ENCODE assay signal across 8 mouse cellular contexts in genomic region chr4:138447387-138447786, GRCm38 (mm10). TPM values are rescaled to one million over a fixed set of nuclear protein-coding genes. Genes with fewer than 3 reads are reported as not detected.
A peak's percentile ranks its signal among the peaks of the same experiment; 100 is the strongest.
DNase-seq lines count a peak whose midpoint lies in the region; ATAC-seq and TF ChIP-seq lines count a peak whose summit lies in the region.

No protein-coding gene starts in this region.

- peak; percentile 46; the same call in 1 of the 2 replicates for ATAC-seq in embryonic facial prominence, embryonic 11.5 days (replicated peaks; ENCODE audit: insufficient number of reproducible peaks, low FRiP score, low TSS enrichment, low read depth)
- peak; percentile 84 for ATAC-seq in midbrain, embryonic 14.5 days (ENCODE audit: low FRiP score, low TSS enrichment)

- H3K27ac ChIP-seq in embryonic facial prominence, embryonic 11.5 days (replicated peaks; ENCODE audit: low read depth, low read length) = no peak overlapping the region
- no peak overlapping the region for H3K27ac ChIP-seq in kidney, adult 2 months (ENCODE audit: insufficient read depth, low read depth, low read length)
- no peak overlapping the region for H3K27ac ChIP-seq in limb, embryonic 10.5 days
- H3K27ac ChIP-seq in midbrain, embryonic 14.5 days (replicated peaks; ENCODE audit: low read depth, low read length) = peak overlapping the region; percentile 84
- H3K27ac ChIP-seq in small intestine, adult 2 months (ENCODE audit: insufficient read depth, low read depth, low read length) = no peak overlapping the region

- 0 out of 2 replicates have a peak, but pooled peaks cover 7% of the 10 kb centered on the region for H3K27me3 ChIP-seq in embryonic facial prominence, embryonic 11.5 days (ENCODE audit: control insufficient read depth, insufficient read depth, low read length)
- H3K27me3 ChIP-seq in kidney, adult 2 months (replicated peaks; ENCODE audit: control insufficient read depth, insufficient read depth, low read length) = no peaks in the 10 kb centered on the region
- peaks cover 82% of the 10 kb centered on the region for H3K27me3 ChIP-seq in limb, embryonic 10.5 days (ENCODE audit: low read depth, poor library complexity, severe bottlenecking)
- H3K27me3 ChIP-seq in midbrain, embryonic 14.5 days (ENCODE audit: control insufficient read depth, insufficient read depth, low read length) = no peaks in the 10 kb centered on the region
- no peaks in the 10 kb centered on the region for H3K27me3 ChIP-seq in small intestine, adult 2 months (ENCODE audit: control insufficient read depth, insufficient read depth, low read length)

- TF ChIP-seq CTCF in kidney, adult 2 months (conservative IDR thresholded peaks at IDR 0.05; ENCODE audit: insufficient read depth, insufficient read length, low read depth, low read length) = peak; percentile 94
- TF ChIP-seq CTCF in small intestine, adult 2 months (IDR thresholded peaks at IDR 0.05; ENCODE audit: extremely low read depth, insufficient read length, insufficient replicate concordance, low read depth, low read length) = peak; percentile 96; the same call in 1 of the 2 replicates

- H3K4me3 ChIP-seq in embryonic facial prominence, embryonic 11.5 days (ENCODE audit: low read depth, low read length) = no peak overlapping the region
- H3K4me3 ChIP-seq in kidney, adult 2 months (ENCODE audit: insufficient read depth, low read depth, low read length) = no peak overlapping the region
- H3K4me3 ChIP-seq in limb, embryonic 10.5 days = no peak overlapping the region
- H3K4me3 ChIP-seq in midbrain, embryonic 14.5 days (replicated peaks; ENCODE audit: low read depth, low read length) = no peak overlapping the region
- H3K4me3 ChIP-seq in small intestine, adult 2 months (ENCODE audit: low read depth, low read length) = no peak overlapping the region

- 3% methylated on average over 8 of the region's 8 CpGs for WGBS in embryonic facial prominence, embryonic 11.5 days
- 2% methylated on average over 8 of the region's 8 CpGs for WGBS in kidney, adult 2 months
- 1% methylated on average over 8 of the region's 8 CpGs for WGBS in limb, embryonic 10.5 days
- WGBS in midbrain, embryonic 14.5 days = 0% methylated on average over 8 of the region's 8 CpGs
- 2% methylated on average over 8 of the region's 8 CpGs for WGBS in small intestine, adult 2 months

- H3K9me3 ChIP-seq in embryonic facial prominence, embryonic 11.5 days (replicated peaks; ENCODE audit: control insufficient read depth, low read length) = no peaks in the 10 kb centered on the region
- H3K9me3 ChIP-seq in limb, embryonic 10.5 days (replicated peaks) = no peaks in the 10 kb centered on the region
- H3K9me3 ChIP-seq in midbrain, embryonic 14.5 days (ENCODE audit: control insufficient read depth, low read length) = no peaks in the 10 kb centered on the region

- TF ChIP-seq POLR2A in kidney, adult 2 months (IDR thresholded peaks at IDR 0.05; ENCODE audit: low read depth, low read length) = no peak
- no peak for TF ChIP-seq POLR2A in small intestine, adult 2 months (IDR thresholded peaks at IDR 0.05; ENCODE audit: low read depth, low read length)

- peak; percentile 51 for DNase-seq in 3134 (ENCODE audit: extremely low read depth, insufficient read length, low spot score)
- peak; percentile 90 for DNase-seq in adrenal gland, postnatal 25 days
- DNase-seq in embryonic facial prominence, embryonic 11.5 days (ENCODE audit: low spot score) = peak; percentile 94
- DNase-seq in heart, adult 18-20 months = peak; percentile 84 to 96
- DNase-seq in kidney, adult 2 months = peak; percentile 93
- DNase-seq in limb, embryonic 10.5 days (ENCODE audit: low spot score) = peak; percentile 96
- DNase-seq in midbrain, embryonic 14.5 days = peak; percentile 98

- no peaks in the 10 kb centered on the region for H3K36me3 ChIP-seq in embryonic facial prominence, embryonic 11.5 days (replicated peaks; ENCODE audit: control insufficient read depth, insufficient read depth, low read depth, low read length)
- H3K36me3 ChIP-seq in kidney, adult 2 months (ENCODE audit: control insufficient read depth, insufficient read depth, low read length) = no peaks in the 10 kb centered on the region
- peaks cover 2% of the 10 kb centered on the region; the same call in 1 of the 2 replicates for H3K36me3 ChIP-seq in limb, embryonic 10.5 days
- H3K36me3 ChIP-seq in midbrain, embryonic 14.5 days (ENCODE audit: control insufficient read depth, insufficient read depth, low read length) = peaks cover 1% of the 10 kb centered on the region; the same call in 1 of the 2 replicates
- H3K36me3 ChIP-seq in small intestine, adult 2 months (ENCODE audit: control insufficient read depth, insufficient read depth, low read length) = no peaks in the 10 kb centered on the region; the same call in 1 of the 2 replicates

- 0 out of 2 replicates have a peak overlapping the region, but pooled peaks have one; percentile 22 for H3K9ac ChIP-seq in embryonic facial prominence, embryonic 11.5 days (replicated peaks; ENCODE audit: low read length)
- 0 out of 2 replicates have a peak overlapping the region, but pooled peaks have one; percentile 17 for H3K9ac ChIP-seq in midbrain, embryonic 14.5 days (replicated peaks; ENCODE audit: low read length)

- no peaks in the 10 kb centered on the region for H3K4me1 ChIP-seq in embryonic facial prominence, embryonic 11.5 days (ENCODE audit: control insufficient read depth, insufficient read depth, low read length)
- no peaks in the 10 kb centered on the region for H3K4me1 ChIP-seq in kidney, adult 2 months (ENCODE audit: control insufficient read depth, insufficient read depth, low read length)
- peaks cover 17% of the 10 kb centered on the region for H3K4me1 ChIP-seq in limb, embryonic 10.5 days
- peaks cover 19% of the 10 kb centered on the region for H3K4me1 ChIP-seq in midbrain, embryonic 14.5 days (ENCODE audit: control insufficient read depth, insufficient read depth, low read length)
- H3K4me1 ChIP-seq in small intestine, adult 2 months (ENCODE audit: control insufficient read depth, insufficient read depth, insufficient read length, low read length) = no peaks in the 10 kb centered on the region

- no peak overlapping the region for H3K4me2 ChIP-seq in embryonic facial prominence, embryonic 11.5 days (ENCODE audit: low read depth, low read length)
- peak overlapping the region; percentile 35 for H3K4me2 ChIP-seq in midbrain, embryonic 14.5 days (ENCODE audit: low read length)

RNA-seq across cellular contexts. Expression of gene Camk2n1, which starts 6.7 kb away (rescaled TPM):
- total RNA-seq in adrenal gland, postnatal 25 days (2021) = 24.8 and 26.3 TPM in 2 replicates
- 2.4 and 2.7 TPM in 2 replicates for polyA plus RNA-seq in embryonic facial prominence, embryonic 11.5 days (2014; fragmentation: Nextera tagmentation; extraction: Ambion mirVana)
- total RNA-seq in heart, adult 18-20 months (2021) = 10 to 100 TPM; 12.3 to 12.6 TPM
- 39.6 and 40.1 TPM in 2 replicates for polyA plus RNA-seq in kidney, adult 2 months (2012; rRNA removed)
- polyA plus RNA-seq in limb, embryonic 10.5 days (2016; fragmentation: Nextera tagmentation; extraction: Ambion mirVana) = 0.55 and 0.60 TPM in 2 replicates
- 15.4 and 20.5 TPM in 2 replicates for polyA plus RNA-seq in midbrain, embryonic 14.5 days (2014; fragmentation: Nextera tagmentation; extraction: Ambion mirVana)
- 38.7 and 93.9 TPM in 2 replicates for polyA plus RNA-seq in small intestine, adult 2 months (2012; rRNA removed)

RNA-seq across cellular contexts. Expression of gene Mul1, which starts 12.9 kb away (rescaled TPM):
- 26.7 and 50.4 TPM in 2 replicates for total RNA-seq in adrenal gland, postnatal 25 days (2021)
- 15.4 and 18.0 TPM in 2 replicates for polyA plus RNA-seq in embryonic facial prominence, embryonic 11.5 days (2014; fragmentation: Nextera tagmentation; extraction: Ambion mirVana)
- 10 to 100 TPM; 76.1 to 88.4 TPM for total RNA-seq in heart, adult 18-20 months (2021)
- polyA plus RNA-seq in kidney, adult 2 months (2012; rRNA removed) = 31.3 and 31.8 TPM in 2 replicates
- 20.7 and 21.9 TPM in 2 replicates for polyA plus RNA-seq in limb, embryonic 10.5 days (2016; fragmentation: Nextera tagmentation; extraction: Ambion mirVana)
- polyA plus RNA-seq in midbrain, embryonic 14.5 days (2014; fragmentation: Nextera tagmentation; extraction: Ambion mirVana) = 22.8 and 23.8 TPM in 2 replicates
- polyA plus RNA-seq in small intestine, adult 2 months (2012; rRNA removed) = 21.1 and 29.5 TPM in 2 replicates

RNA-seq across cellular contexts. Expression of gene Fam43b, which starts 51.1 kb away (rescaled TPM):
- total RNA-seq in adrenal gland, postnatal 25 days (2021) = 2.9 and 3.1 TPM in 2 replicates
- 0.39 TPM in 1 of 2 replicates, not detected in the other for polyA plus RNA-seq in embryonic facial prominence, embryonic 11.5 days (2014; fragmentation: Nextera tagmentation; extraction: Ambion mirVana)
- total RNA-seq in heart, adult 18-20 months (2021) = not detected
- not detected in 2 replicates for polyA plus RNA-seq in kidney, adult 2 months (2012; rRNA removed)
- not detected in 2 replicates for polyA plus RNA-seq in limb, embryonic 10.5 days (2016; fragmentation: Nextera tagmentation; extraction: Ambion mirVana)
- 5.4 and 6.7 TPM in 2 replicates for polyA plus RNA-seq in midbrain, embryonic 14.5 days (2014; fragmentation: Nextera tagmentation; extraction: Ambion mirVana)
- polyA plus RNA-seq in small intestine, adult 2 months (2012; rRNA removed) = 0.08 TPM in 1 of 2 replicates, not detected in the other
